Mouse (Mus musculus): Measurements from ENCODE around the gene Prdm12. TPM values are rescaled to one million over a fixed set of nuclear protein-coding genes. Genes with fewer than 3 reads are reported as not detected.

Prdm12 gene
- polyA plus RNA-seq, 1 experiment from 2014 or later: not detected

GRCm38 (mm10) chr2:31698209-31698608 lies 58.4 kb downstream of the Prdm12 start:
- TF ChIP-seq EP300 (IDR thresholded peaks at IDR 0.05): no peak
- TF ChIP-seq CTCF (IDR thresholded peaks at IDR 0.05): peak; percentile 61
- DNase-seq (ENCODE audit: low spot score) (peak; percentile 30), ATAC-seq (no peak)
- Histone ChIP-seq H3K9ac (replicated peaks; ENCODE audit: low read depth) (no peak overlapping the region), H3K9me3 (ENCODE audit: low read length) (no peaks in the 10 kb centered on the region), H3K4me3 (ENCODE audit: low read depth, low read length) (no peak overlapping the region), H3K27ac (ENCODE audit: low read length) (no peak overlapping the region), H3K27me3 (replicated peaks; ENCODE audit: insufficient read depth, low read length) (no peaks in the 10 kb centered on the region), H3K36me3 (ENCODE audit: insufficient read depth, low read length) (no peaks in the 10 kb centered on the region), H3K4me2 (replicated peaks; ENCODE audit: low read depth, low read length) (no peak overlapping the region), H3K4me1 (ENCODE audit: insufficient read depth, low read depth, low read length) (no peaks in the 10 kb centered on the region)

DNA sequence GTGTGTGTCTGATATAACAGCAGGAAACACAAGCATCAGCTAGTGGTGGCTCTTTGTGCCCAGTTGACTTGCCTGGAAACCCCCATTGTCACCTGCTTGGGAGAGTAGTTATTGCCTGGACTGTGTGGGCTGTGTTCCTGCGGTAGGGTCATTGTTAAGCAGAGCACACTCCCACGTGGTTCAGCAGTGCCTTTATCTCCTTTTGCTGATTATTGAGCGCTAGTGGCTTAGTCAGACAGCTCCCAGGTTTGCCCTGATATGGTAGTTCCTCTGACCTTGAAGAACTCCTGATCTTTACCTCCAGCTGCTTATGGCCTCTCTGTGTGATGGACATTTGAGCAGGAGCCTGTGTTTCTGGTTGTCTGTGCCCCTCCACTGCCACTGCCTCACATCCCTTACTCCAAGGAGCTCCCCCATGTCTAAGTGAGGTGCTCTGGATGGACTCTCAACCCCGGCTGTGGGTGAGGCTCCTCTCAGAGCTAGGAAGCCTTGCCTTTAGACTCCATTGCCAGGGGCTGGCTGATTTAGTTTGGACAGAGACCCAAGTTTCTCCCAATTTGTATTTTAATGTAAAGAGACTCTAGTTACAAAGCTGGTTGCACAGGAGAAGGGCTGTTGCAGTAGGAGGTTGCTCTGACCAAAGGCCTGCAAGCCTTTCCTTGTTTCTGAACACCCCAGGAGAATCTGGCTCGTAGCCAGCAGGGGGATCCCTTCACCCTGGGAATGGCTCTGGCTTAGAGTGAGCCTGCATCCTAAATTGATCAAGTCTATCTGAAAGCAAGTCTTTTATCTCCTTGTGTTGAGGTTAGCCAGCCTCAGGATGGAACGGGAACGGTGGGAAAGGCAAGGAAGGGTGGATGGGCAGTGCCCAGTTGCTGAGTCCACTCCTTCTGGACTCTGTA lies 61.0 kb downstream of the Prdm12 start:
- H3K4me3 ChIP-seq (ENCODE audit: low read depth, low read length): no peak overlapping the region
- TF ChIP-seq CTCF (IDR thresholded peaks at IDR 0.05) (no peak), EP300 (IDR thresholded peaks at IDR 0.05) (no peak)
- 55% methylated on average over 7 of the region's 7 CpGs for WGBS
- no peaks in the 10 kb centered on the region for H3K36me3 ChIP-seq (ENCODE audit: insufficient read depth, low read length)
- H3K9ac ChIP-seq (replicated peaks; ENCODE audit: low read depth): no peak overlapping the region
- no peak overlapping the region for H3K27ac ChIP-seq (ENCODE audit: low read length)
- H3K4me1 ChIP-seq (ENCODE audit: insufficient read depth, low read depth, low read length): no peaks in the 10 kb centered on the region
- H3K27me3 ChIP-seq (replicated peaks; ENCODE audit: insufficient read depth, low read length): no peaks in the 10 kb centered on the region
- ATAC-seq: no peak
- H3K4me2 ChIP-seq (replicated peaks; ENCODE audit: low read depth, low read length): no peak overlapping the region
- no peaks in the 10 kb centered on the region for H3K9me3 ChIP-seq (ENCODE audit: low read length)
- no peak for DNase-seq (ENCODE audit: low spot score)

- TF ChIP-seq EP300 (IDR thresholded peaks at IDR 0.05) (no peak), CTCF (IDR thresholded peaks at IDR 0.05) (no peak)
- Histone ChIP-seq H3K27ac (ENCODE audit: low read length) (no peak overlapping the region), H3K4me1 (ENCODE audit: insufficient read depth, low read depth, low read length) (no peaks in the 10 kb centered on the region), H3K4me2 (replicated peaks; ENCODE audit: low read depth, low read length) (no peak overlapping the region), H3K9me3 (ENCODE audit: low read length) (no peaks in the 10 kb centered on the region), H3K4me3 (ENCODE audit: low read depth, low read length) (no peak overlapping the region), H3K27me3 (replicated peaks; ENCODE audit: insufficient read depth, low read length) (no peaks in the 10 kb centered on the region), H3K36me3 (ENCODE audit: insufficient read depth, low read length) (no peaks in the 10 kb centered on the region), H3K9ac (replicated peaks; ENCODE audit: low read depth) (no peak overlapping the region)
- ATAC-seq (peak; percentile 52), DNase-seq (ENCODE audit: low spot score) (peak; percentile 65)
Measured at GRCm38 (mm10) chr2:31703226-31703625, 63.4 kb downstream of the Prdm12 start.

Small RNAs within 50 kb of the gene (microRNA-seq; reads per million reads assigned to microRNA genes)
- gene Mir6998: 0.73 reads per million

Other genes starting within 250 kb of the Prdm12 start
- 26.0 and 27.0 TPM in 2 replicates for gene Ass1, start 169.8 kb upstream of the Prdm12 start, polyA plus RNA-seq (2015; fragmentation: Nextera tagmentation; extraction: Ambion mirVana)
- gene Fubp3, start 67.4 kb upstream of the Prdm12 start, polyA plus RNA-seq (2015; fragmentation: Nextera tagmentation; extraction: Ambion mirVana): 47.7 and 55.1 TPM in 2 replicates
- gene Exosc2, start 30.7 kb downstream of the Prdm12 start, polyA plus RNA-seq (2015; fragmentation: Nextera tagmentation; extraction: Ambion mirVana): 17.7 and 18.7 TPM in 2 replicates
- gene Abl1, start 48.3 kb downstream of the Prdm12 start, polyA plus RNA-seq (2015; fragmentation: Nextera tagmentation; extraction: Ambion mirVana): 15.6 and 16.3 TPM in 2 replicates
- gene Qrfp, start 170.5 kb downstream of the Prdm12 start, polyA plus RNA-seq (2015; fragmentation: Nextera tagmentation; extraction: Ambion mirVana): 0.04 and 0.13 TPM in 2 replicates
- 0.02 and 0.08 TPM in 2 replicates for gene Fibcd1, start 206.0 kb downstream of the Prdm12 start, polyA plus RNA-seq (2015; fragmentation: Nextera tagmentation; extraction: Ambion mirVana)
- gene Lamc3, start 247.3 kb downstream of the Prdm12 start, polyA plus RNA-seq (2015; fragmentation: Nextera tagmentation; extraction: Ambion mirVana): 2.9 and 3.4 TPM in 2 replicates

Measured in lung, postnatal 0 days (tissue).